Mouse (Mus musculus): ENCODE results near the gene Zfp282.

DNA sequence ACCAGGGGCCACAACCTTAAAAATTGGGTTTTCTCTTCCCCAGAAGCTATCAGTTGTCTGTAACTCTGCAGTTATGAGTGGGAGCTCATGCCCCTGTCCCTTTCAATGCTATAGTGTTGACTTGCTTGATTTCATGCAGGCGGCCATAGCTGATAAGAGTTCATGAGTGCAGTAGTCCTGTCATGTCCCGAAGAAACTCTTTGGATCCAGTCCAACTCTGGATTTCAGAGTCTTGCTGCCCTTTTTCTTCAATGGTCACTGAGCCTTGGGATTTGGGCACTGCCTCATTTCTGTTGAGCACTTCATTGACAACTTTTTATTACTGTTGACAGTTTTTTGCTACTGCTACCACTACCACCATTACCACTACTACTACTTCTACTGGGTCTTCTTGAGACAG lies 39.4 kb upstream of the Zfp282 start:
- TF ChIP-seq CTCF (IDR thresholded peaks at IDR 0.05): no peak
- TF ChIP-seq EP300 (IDR thresholded peaks at IDR 0.05): no peak
